Comparison of ENCODE assay signal across 18 mouse cellular contexts in the genomic region with DNA sequence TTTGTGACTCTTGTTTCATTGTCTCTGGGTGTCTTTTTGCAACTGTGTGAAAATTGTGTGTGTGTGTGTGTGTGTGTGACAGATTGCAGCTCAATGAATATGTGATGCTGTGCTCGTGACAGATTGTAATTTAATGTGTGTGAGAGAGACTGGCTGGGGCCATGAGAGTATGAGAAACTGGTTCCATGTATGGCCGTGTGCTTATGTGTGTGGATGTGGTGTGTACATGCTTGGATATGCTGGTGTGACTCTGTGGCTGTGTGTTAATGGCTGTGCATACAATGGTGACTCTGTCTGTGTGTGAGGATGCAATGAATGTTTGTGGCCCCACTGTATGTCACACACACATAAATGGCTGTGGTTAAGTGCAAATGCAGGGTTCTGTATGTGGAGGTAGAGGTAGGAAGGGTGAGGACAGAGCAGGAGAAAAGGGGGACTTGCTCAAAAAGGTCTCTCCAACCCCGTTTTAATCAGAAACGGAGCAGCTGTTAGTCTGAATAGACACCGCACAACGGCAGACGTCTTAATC. TPM values are rescaled to one million over a fixed set of nuclear protein-coding genes. Genes with fewer than 3 reads are reported as not detected.
DNase-seq lines count a peak whose midpoint lies in the region; ATAC-seq and TF ChIP-seq lines count a peak whose summit lies in the region.
"Had no signal": no experiment of that assay in that cellular context is flagged by ENCODE, and none has a peak within 500 bp of the region (broad histone marks: within the 10 kb centered on the region; RNA-seq: fewer than 3 reads in every experiment).

No protein-coding gene starts in this region.

- peak; percentile 83 for ATAC-seq in forebrain, postnatal 0 days
- peak; percentile 64 for ATAC-seq in hindbrain, postnatal 0 days
- peak; percentile 66; the same call in 1 of the 2 replicates for ATAC-seq in midbrain, postnatal 0 days (ENCODE audit: low FRiP score)
- ATAC-seq: intestine, embryonic 16.5 days had no signal

- no peaks in the 10 kb centered on the region for H3K36me3 ChIP-seq in forebrain, postnatal 0 days (ENCODE audit: insufficient read depth)
- no peaks in the 10 kb centered on the region for H3K36me3 ChIP-seq in hindbrain, postnatal 0 days (ENCODE audit: insufficient read depth, low read length)
- H3K36me3 ChIP-seq in midbrain, postnatal 0 days (ENCODE audit: insufficient read depth, low read length), result no peaks in the 10 kb centered on the region
- no peaks in the 10 kb centered on the region for H3K36me3 ChIP-seq in thymus, adult 2 months (ENCODE audit: control insufficient read depth, insufficient read depth, low read length)
- H3K36me3 ChIP-seq: limb, embryonic 12.5 days; liver, embryonic 13.5 days had no signal

- no peak overlapping the region for H3K9ac ChIP-seq in forebrain, postnatal 0 days
- no peak overlapping the region for H3K9ac ChIP-seq in hindbrain, postnatal 0 days (replicated peaks; ENCODE audit: low read length)
- 0 out of 2 replicates have a peak overlapping the region, but pooled peaks have one; percentile 24 for H3K9ac ChIP-seq in midbrain, postnatal 0 days (replicated peaks; ENCODE audit: low read length, poor library complexity, severe bottlenecking)
- H3K9ac ChIP-seq: limb, embryonic 12.5 days; liver, embryonic 13.5 days had no signal

- WGBS in forebrain, postnatal 0 days, result 11% methylated on average over 7 of the region's 7 CpGs
- 19% methylated on average over 7 of the region's 7 CpGs for WGBS in hindbrain, postnatal 0 days
- WGBS in midbrain, postnatal 0 days, result 19% methylated on average over 7 of the region's 7 CpGs
- WGBS in thymus, adult 2 months, result 71% methylated on average over 7 of the region's 7 CpGs

- H3K4me3 ChIP-seq in forebrain, postnatal 0 days (ENCODE audit: low read depth, low read length), result no peak overlapping the region
- no peak overlapping the region for H3K4me3 ChIP-seq in hindbrain, postnatal 0 days (ENCODE audit: low read length)
- H3K4me3 ChIP-seq in midbrain, postnatal 0 days (ENCODE audit: low read depth, low read length), result no peak overlapping the region
- H3K4me3 ChIP-seq in thymus, adult 2 months (ENCODE audit: control insufficient read depth, insufficient read depth, low read length), result no peak overlapping the region
- H3K4me3 ChIP-seq: layer of hippocampus, adult 2 months; left cerebral cortex, adult 2 months; limb, embryonic 12.5 days; liver, embryonic 13.5 days had no signal

- peak; percentile 6 to 21 for DNase-seq in layer of hippocampus, postnatal 14 days (ENCODE audit: low spot score in 2 of 2)
- DNase-seq in layer of hippocampus, adult 9-10 months (ENCODE audit: low spot score), result no peak
- peak; percentile 65 for DNase-seq in forebrain, postnatal 0 days
- peak; percentile 57 for DNase-seq in hindbrain, postnatal 0 days (ENCODE audit: low spot score)
- DNase-seq in midbrain, postnatal 0 days (ENCODE audit: low spot score), result no peak
- DNase-seq in thymus, adult 2 months, result no peak
- DNase-seq in gastrocnemius, postnatal 4 days (ENCODE audit: low spot score in 2 of 2), result no peak
- no peak for DNase-seq in cerebellum, adult 8-10 months
- DNase-seq: adrenal gland, postnatal 36 days; kidney, postnatal 10 days; liver, embryonic 13.5 days; right cerebral cortex, postnatal 14 days; thymus, postnatal 4 days had no signal

- peak overlapping the region; percentile 82 for H3K27ac ChIP-seq in forebrain, postnatal 0 days (ENCODE audit: low read depth, low read length)
- H3K27ac ChIP-seq in hindbrain, postnatal 0 days, result peak overlapping the region; percentile 41; the same call in 1 of the 2 replicates
- H3K27ac ChIP-seq in midbrain, postnatal 0 days (ENCODE audit: low read depth, low read length), result peak overlapping the region; percentile 21; the same call in 1 of the 2 replicates
- no peak overlapping the region for H3K27ac ChIP-seq in thymus, adult 2 months (ENCODE audit: control insufficient read depth, insufficient read depth, low read length)
- H3K27ac ChIP-seq: layer of hippocampus, adult 2 months; left cerebral cortex, adult 2 months; limb, embryonic 12.5 days; liver, embryonic 13.5 days; stomach, postnatal 0 days had no signal

- H3K4me1 ChIP-seq in forebrain, postnatal 0 days (ENCODE audit: insufficient read depth), result peaks cover 12% of the 10 kb centered on the region; the same call in 1 of the 2 replicates
- no peaks in the 10 kb centered on the region for H3K4me1 ChIP-seq in hindbrain, postnatal 0 days (ENCODE audit: insufficient read depth, low read length)
- H3K4me1 ChIP-seq in midbrain, postnatal 0 days (ENCODE audit: insufficient read depth, low read length), result no peaks in the 10 kb centered on the region; the same call in 1 of the 2 replicates
- no peaks in the 10 kb centered on the region for H3K4me1 ChIP-seq in thymus, adult 2 months (replicated peaks; ENCODE audit: control insufficient read depth, insufficient read depth, low read length)
- H3K4me1 ChIP-seq: limb, embryonic 12.5 days; liver, embryonic 13.5 days had no signal

- H3K27me3 ChIP-seq in forebrain, postnatal 0 days (ENCODE audit: insufficient read depth, low read length), result no peaks in the 10 kb centered on the region
- H3K27me3 ChIP-seq in hindbrain, postnatal 0 days (ENCODE audit: insufficient read depth, low read length), result no peaks in the 10 kb centered on the region
- H3K27me3 ChIP-seq in midbrain, postnatal 0 days (ENCODE audit: insufficient read depth, low read length), result no peaks in the 10 kb centered on the region
- no peaks in the 10 kb centered on the region for H3K27me3 ChIP-seq in thymus, adult 2 months (ENCODE audit: control insufficient read depth, insufficient read depth, low read length)

- H3K4me2 ChIP-seq in forebrain, postnatal 0 days (ENCODE audit: low read depth), result no peak overlapping the region
- no peak overlapping the region for H3K4me2 ChIP-seq in hindbrain, postnatal 0 days (ENCODE audit: low read depth, low read length)
- no peak overlapping the region for H3K4me2 ChIP-seq in midbrain, postnatal 0 days (ENCODE audit: low read depth, low read length, poor library complexity, severe bottlenecking)
- H3K4me2 ChIP-seq: limb, embryonic 12.5 days; liver, embryonic 13.5 days had no signal

- no peak for TF ChIP-seq CTCF in forebrain, postnatal 0 days (IDR thresholded peaks at IDR 0.05; ENCODE audit: low read depth)
- no peak for TF ChIP-seq CTCF in hindbrain, postnatal 0 days (IDR thresholded peaks at IDR 0.05; ENCODE audit: low read depth)
- no peak for TF ChIP-seq CTCF in midbrain, postnatal 0 days (IDR thresholded peaks at IDR 0.05)
- no peak for TF ChIP-seq CTCF in thymus, adult 2 months (IDR thresholded peaks at IDR 0.05; ENCODE audit: borderline replicate concordance, control insufficient read depth, extremely low read depth, insufficient read depth, low read length, poor library complexity)

- no peaks in the 10 kb centered on the region for H3K9me3 ChIP-seq in forebrain, postnatal 0 days (ENCODE audit: low read length)
- no peaks in the 10 kb centered on the region for H3K9me3 ChIP-seq in hindbrain, postnatal 0 days (ENCODE audit: low read length)
- H3K9me3 ChIP-seq in midbrain, postnatal 0 days (ENCODE audit: low read length), result no peaks in the 10 kb centered on the region
- H3K9me3 ChIP-seq: limb, embryonic 12.5 days; liver, embryonic 13.5 days had no signal

- TF ChIP-seq POLR2A in thymus, adult 2 months (IDR thresholded peaks at IDR 0.05; ENCODE audit: control insufficient read depth, extremely low read depth, insufficient read depth, low read length, poor library complexity), result no peak

RNA-seq across cellular contexts. Expression of gene Foxo6, which starts 45.3 kb away (rescaled TPM):
- total RNA-seq in layer of hippocampus, postnatal 14 days (2021), result 10 to 100 TPM; 42.8 to 47.4 TPM
- total RNA-seq in forebrain, postnatal 0 days (2014; rRNA removed), result 40.8 and 44.0 TPM in 2 replicates
- 3.5 and 3.6 TPM in 2 replicates for polyA plus RNA-seq in forebrain, postnatal 0 days (2015; fragmentation: Nextera tagmentation; extraction: Ambion mirVana)
- total RNA-seq in hindbrain, postnatal 0 days (2014; rRNA removed), result 23.8 and 25.1 TPM in 2 replicates
- 1.2 and 1.3 TPM in 2 replicates for polyA plus RNA-seq in hindbrain, postnatal 0 days (2015; fragmentation: Nextera tagmentation; extraction: Ambion mirVana)
- 29.0 and 34.2 TPM in 2 replicates for total RNA-seq in midbrain, postnatal 0 days (2014; rRNA removed)
- 1.7 TPM in 2 replicates for polyA plus RNA-seq in midbrain, postnatal 0 days (2015; fragmentation: Nextera tagmentation; extraction: Ambion mirVana)
- 0.47 and 0.82 TPM in 2 replicates for polyA plus RNA-seq in thymus, adult 2 months (2012; rRNA removed)
- 10 to 100 TPM in 1 of 2 experiments, 1 to 10 TPM in 1; 8.8 to 10.2 TPM for total RNA-seq in gastrocnemius, postnatal 4 days (2021)
- polyA plus RNA-seq: liver, embryonic 13.5 days had no signal

Comparison
In these comparisons a context has a peak if more than half of its experiments do, and no peak if none do; other contexts are left out.
1. DNase-seq: peak in layer of hippocampus, postnatal 14 days (2 of 2), forebrain, postnatal 0 days (single experiment) and hindbrain, postnatal 0 days (single experiment); none in layer of hippocampus, adult 9-10 months (single experiment), midbrain, postnatal 0 days (single experiment), thymus, adult 2 months (single experiment), gastrocnemius, postnatal 4 days (0 of 2) and cerebellum, adult 8-10 months (single experiment).
2. Peak in every context shown above with its lines, with median percentiles within 50 percentile points of each other: ATAC-seq.